Mouse (Mus musculus) lung, postnatal 0 days (tissue): ENCODE data around the gene Hspa12a. TPM values are rescaled to one million over a fixed set of nuclear protein-coding genes. Genes with fewer than 3 reads are reported as not detected.
A peak's percentile ranks its signal among the peaks of the same experiment; 100 is the strongest.

Experiments
- ATAC-seq: fragments of 200-750 bp; cut with Nextera tagmentation; 2 replicates; pipeline ENCODE4 v1.8.0; 2017; ENCODE audit warnings: moderate library complexity
- DNase-seq: peaks from one replicate; pipeline ENCODE4 v3.0.0-alpha.2; 2016; ENCODE audit warnings: low spot score
- H3K27ac ChIP-seq: fragments of 300-500 bp; sonication (generic); 2 replicates; pipeline ENCODE4 v1.5.1; 2014; ENCODE audit warnings: antibody characterized with exemption, mild to moderate bottlenecking, low read length, mixed read lengths
- H3K27me3 ChIP-seq: fragments of 300-500 bp; sonication (generic); replicated peaks from 2 replicates; pipeline ENCODE4 v1.6.1; 2014; ENCODE audit warnings: low read length, mixed read lengths; ENCODE audit not compliant: insufficient read depth
- H3K36me3 ChIP-seq: fragments of 300-500 bp; sonication (generic); 2 replicates; pipeline ENCODE4 v1.6.1; 2014; ENCODE audit warnings: low read length, mixed read lengths; ENCODE audit not compliant: insufficient read depth
- H3K4me1 ChIP-seq: fragments of 300-500 bp; sonication (generic); 2 replicates; pipeline ENCODE4 v1.6.1; 2014; ENCODE audit warnings: antibody characterized with exemption, low read depth, low read length, mixed read lengths; ENCODE audit not compliant: insufficient read depth
- H3K4me2 ChIP-seq: fragments of 300-500 bp; sonication (generic); replicated peaks from 2 replicates; pipeline ENCODE4 v1.6.1; 2014; ENCODE audit warnings: low read depth, mild to moderate bottlenecking, low read length, moderate library complexity, mixed read lengths
- H3K4me3 ChIP-seq: fragments of 300-500 bp; sonication (generic); 2 replicates; pipeline ENCODE4 v1.5.1; 2014; ENCODE audit warnings: low read depth, low read length
- H3K9ac ChIP-seq: fragments of 300-500 bp; sonication (generic); replicated peaks from 2 replicates; pipeline ENCODE4 v1.6.1; 2014; ENCODE audit warnings: low read depth, mild to moderate bottlenecking
- H3K9me3 ChIP-seq: fragments of 300-500 bp; sonication (generic); 2 replicates; pipeline ENCODE4 v1.6.1; 2016; ENCODE audit warnings: low read length, mixed read lengths
- CTCF ChIP-seq: IDR thresholded peaks from 2 replicates; pipeline ENCODE4 v1.5.1; 2016; ENCODE audit warnings: antibody characterized with exemption, mild to moderate bottlenecking
- EP300 ChIP-seq: IDR thresholded peaks from 2 replicates; pipeline ENCODE4 v1.6.1; 2016; ENCODE audit warnings: antibody characterized with exemption, mild to moderate bottlenecking, control low read depth
- WGBS: fragments of 180-500 bp; shearing (Covaris S2); extraction: QIAGEN DNeasy Blood & Tissue Kit; methylation state at CpG from one replicate; pipeline ENCODE4 v1.1.7; 2014; 5-methylcytosine and 5-hydroxymethylcytosine counted together
- polyA plus RNA-seq: library from polyadenylated mRNA; unstranded; fragments of >200 nt; fragmentation: Nextera tagmentation; extraction: Ambion mirVana; gene quantifications from 2 replicates; pipeline ENCODE4 v1.2.1, GENCODE M21; 2015

Gene Hspa12a
- polyA plus RNA-seq, 1 experiment from 2014 or later: 3.3 TPM

GRCm38 (mm10) chr19:58794284-58794683 lies 149.2 kb downstream of the Hspa12a start, which contains the start of gene 1700019N19Rik:
Gene 1700019N19Rik (minus strand): TSS chr19:58794461.
- H3K27ac ChIP-seq: no peak within 1 kb of the TSS
- ATAC-seq (no peak), DNase-seq (no peak)
- no peaks in the 10 kb centered on the region for H3K27me3 ChIP-seq
- H3K4me3 ChIP-seq: no peak within 1 kb of the TSS
- no peaks in the 10 kb centered on the region for H3K36me3 ChIP-seq
- H3K9me3 ChIP-seq: no peaks in the 10 kb centered on the region
- H3K9ac ChIP-seq: no peak within 1 kb of the TSS
- H3K4me2 ChIP-seq: no peak within 1 kb of the TSS
- 34% methylated on average over 10 of the region's 10 CpGs for WGBS
- no peaks in the 10 kb centered on the region for H3K4me1 ChIP-seq
- TF ChIP-seq CTCF (no peak), EP300 (no peak)

GRCm38 (mm10) chr19:58789194-58789593 lies 154.3 kb downstream of the Hspa12a start:
- Histone ChIP-seq H3K4me2 (no peak overlapping the region), H3K27me3 (no peaks in the 10 kb centered on the region), H3K4me1 (no peaks in the 10 kb centered on the region), H3K4me3 (no peak overlapping the region), H3K9ac (no peak overlapping the region), H3K9me3 (no peaks in the 10 kb centered on the region), H3K36me3 (no peaks in the 10 kb centered on the region), H3K27ac (no peak overlapping the region)
- 64% methylated on average over 11 of the region's 11 CpGs for WGBS
- TF ChIP-seq CTCF (no peak), EP300 (no peak)
- ATAC-seq (no peak), DNase-seq (no peak)

GRCm38 (mm10) chr19:58783938-58784337 lies 159.5 kb downstream of the Hspa12a start:
- Histone ChIP-seq H3K4me1 (no peaks in the 10 kb centered on the region), H3K4me2 (no peak overlapping the region), H3K9me3 (no peaks in the 10 kb centered on the region), H3K4me3 (no peak overlapping the region), H3K36me3 (no peaks in the 10 kb centered on the region), H3K27me3 (no peaks in the 10 kb centered on the region), H3K9ac (no peak overlapping the region), H3K27ac (no peak overlapping the region)
- 28% methylated on average over 7 of the region's 7 CpGs for WGBS
- TF ChIP-seq EP300 (no peak), CTCF (no peak)
- DNase-seq (no peak), ATAC-seq (no peak; the same call in 1 of the 2 replicates)

- TF ChIP-seq EP300: no peak
- no peak for TF ChIP-seq CTCF
- H3K4me1 ChIP-seq: no peaks in the 10 kb centered on the region
- ATAC-seq: no peak
- no peaks in the 10 kb centered on the region for H3K9me3 ChIP-seq
- H3K36me3 ChIP-seq: no peaks in the 10 kb centered on the region
- H3K4me3 ChIP-seq: no peak overlapping the region
- 72% methylated on average over 4 of the region's 4 CpGs for WGBS
- H3K9ac ChIP-seq: no peak overlapping the region
- no peak overlapping the region for H3K27ac ChIP-seq
- DNase-seq: no peak
- H3K27me3 ChIP-seq: no peaks in the 10 kb centered on the region
- no peak overlapping the region for H3K4me2 ChIP-seq
Measured at GRCm38 (mm10) chr19:58781566-58781965, 161.9 kb downstream of the Hspa12a start.

GRCm38 (mm10) chr19:58776461-58776860 lies 167.0 kb downstream of the Hspa12a start:
- H3K36me3 ChIP-seq: no peaks in the 10 kb centered on the region
- no peak overlapping the region for H3K9ac ChIP-seq
- DNase-seq: no peak
- H3K4me1 ChIP-seq: no peaks in the 10 kb centered on the region
- TF ChIP-seq EP300: no peak
- no peak overlapping the region for H3K4me3 ChIP-seq
- H3K9me3 ChIP-seq: no peaks in the 10 kb centered on the region
- H3K27me3 ChIP-seq: no peaks in the 10 kb centered on the region
- no peak for ATAC-seq
- WGBS: 45% methylated on average over 5 of the region's 5 CpGs
- H3K27ac ChIP-seq: no peak overlapping the region
- no peak overlapping the region for H3K4me2 ChIP-seq

- Histone ChIP-seq H3K27me3 (no peaks in the 10 kb centered on the region), H3K4me3 (no peak overlapping the region), H3K4me1 (no peaks in the 10 kb centered on the region), H3K9me3 (no peaks in the 10 kb centered on the region), H3K36me3 (no peaks in the 10 kb centered on the region), H3K27ac (no peak overlapping the region), H3K9ac (no peak overlapping the region), H3K4me2 (no peak overlapping the region)
- TF ChIP-seq EP300 (no peak), CTCF (no peak)
- WGBS: 92% methylated on average over 6 of the region's 6 CpGs
- DNase-seq (no peak), ATAC-seq (no peak)
Measured at GRCm38 (mm10) chr19:58767329-58767728, 176.1 kb downstream of the Hspa12a start.

- no peaks in the 10 kb centered on the region for H3K4me1 ChIP-seq
- no peaks in the 10 kb centered on the region for H3K36me3 ChIP-seq
- H3K4me2 ChIP-seq: no peak overlapping the region
- H3K27ac ChIP-seq: no peak overlapping the region
- peak; percentile 67 for ATAC-seq
- H3K27me3 ChIP-seq: no peaks in the 10 kb centered on the region
- H3K4me3 ChIP-seq: no peak overlapping the region
- no peak overlapping the region for H3K9ac ChIP-seq
- peak; percentile 91 for TF ChIP-seq CTCF
- no peak for TF ChIP-seq EP300
- DNase-seq: peak; percentile 60
- WGBS: 16% methylated on average over 12 of the region's 12 CpGs
- no peaks in the 10 kb centered on the region for H3K9me3 ChIP-seq
Measured at GRCm38 (mm10) chr19:58762848-58763541, 180.5 kb downstream of the Hspa12a start.
